ENCODE assay signal across 8 mouse cellular contexts in genomic region chr5:99541321-99541895, GRCm38 (mm10).
DNase-seq lines count a peak whose midpoint lies in the region; ATAC-seq lines count a peak whose summit lies in the region.
"Had no signal": no experiment of that assay in that cellular context is flagged by ENCODE, and none has a peak within 500 bp of the region (broad histone marks: within the 10 kb centered on the region; RNA-seq: fewer than 3 reads in every experiment).

No protein-coding gene starts in this region.

- no peaks in the 10 kb centered on the region for H3K27me3 ChIP-seq in midbrain, embryonic 16.5 days (ENCODE audit: control insufficient read depth, insufficient read depth, low read depth, low read length)

- H3K27ac ChIP-seq in midbrain, embryonic 16.5 days (ENCODE audit: low read length): peak overlapping the region; percentile 39; the same call in 1 of the 2 replicates
- H3K27ac ChIP-seq: midbrain, embryonic 12.5 days had no signal

- H3K9me3 ChIP-seq in midbrain, embryonic 16.5 days (replicated peaks; ENCODE audit: control insufficient read depth, low read length, poor library complexity, severe bottlenecking): no peaks in the 10 kb centered on the region
- H3K9me3 ChIP-seq: midbrain, embryonic 12.5 days had no signal

- WGBS in midbrain, embryonic 16.5 days: 19% methylated on average over 11 of the region's 11 CpGs

- H3K4me1 ChIP-seq in midbrain, embryonic 16.5 days (ENCODE audit: control insufficient read depth, insufficient read depth, low read length): peaks cover 21% of the 10 kb centered on the region

- ATAC-seq in erythroid progenitor cell, adult 5-6 weeks (replicated peaks; ENCODE audit: low FRiP score, poor library complexity, severe bottlenecking): peak; percentile 71
- peak; percentile 33; the same call in 1 of the 2 replicates for ATAC-seq in midbrain, embryonic 16.5 days
- ATAC-seq in frontal cortex, adult (ENCODE audit: low TSS enrichment): no peak

- no peak overlapping the region; the same call in 1 of the 2 replicates for H3K9ac ChIP-seq in midbrain, embryonic 16.5 days (ENCODE audit: low read depth, low read length)
- H3K9ac ChIP-seq: midbrain, embryonic 12.5 days had no signal

- DNase-seq in kidney, adult 9 months: peak; percentile 33
- DNase-seq in kidney, adult 11 months: no peak
- DNase-seq in cerebellum, adult 11-12 months: peak; percentile 97
- DNase-seq in lung, postnatal 25 days (ENCODE audit: low spot score): no peak

- H3K4me2 ChIP-seq in midbrain, embryonic 16.5 days (ENCODE audit: low read length): no peak overlapping the region
- H3K4me2 ChIP-seq: midbrain, embryonic 12.5 days had no signal

- no peak overlapping the region for H3K4me3 ChIP-seq in midbrain, embryonic 16.5 days (ENCODE audit: low read depth, low read length)
- H3K4me3 ChIP-seq: midbrain, embryonic 12.5 days had no signal

- H3K36me3 ChIP-seq in midbrain, embryonic 16.5 days (ENCODE audit: control insufficient read depth, insufficient read depth, low read length): no peaks in the 10 kb centered on the region
- H3K36me3 ChIP-seq: midbrain, embryonic 12.5 days had no signal

Comparison
In these comparisons a context has a peak if more than half of its experiments do, and no peak if none do; other contexts are left out.
1. DNase-seq: peak in kidney, adult 9 months (single experiment) and cerebellum, adult 11-12 months (single experiment); none in kidney, adult 11 months (single experiment) and lung, postnatal 25 days (single experiment).